Mouse (Mus musculus) skeletal muscle tissue, postnatal 0 days (tissue): Measurements from ENCODE around the gene Adam26b. TPM values are rescaled to one million over a fixed set of nuclear protein-coding genes. Genes with fewer than 3 reads are reported as not detected.

Experiments
- polyA plus RNA-seq: library from polyadenylated mRNA; unstranded; fragments of >200 nt; fragmentation: Nextera tagmentation; extraction: Ambion mirVana; gene quantifications from 2 replicates; pipeline ENCODE4 v1.2.1, GENCODE M21; 2015

Adam26b gene
- polyA plus RNA-seq = not detected in 2 replicates

GRCm38 (mm10) chr8:43528006-43528405 is at the start of gene Adam26b:
Gene Adam26b, minus strand, starts transcription at chr8:43528106.

GRCm38 (mm10) chr8:43576607-43577006 is 48.7 kb upstream of the Adam26b start, which contains the start of gene Adam26a:
Gene Adam26a, minus strand, starts transcription at chr8:43576707.

Other genes starting within 250 kb of the Adam26b start
- not detected in 2 replicates for gene Zfp42, start 221.1 kb downstream of the Adam26b start, polyA plus RNA-seq
- not detected in 2 replicates for gene Adam26a, start 48.6 kb upstream of the Adam26b start, polyA plus RNA-seq
- not detected in 2 replicates for gene Gm5346, start 99.2 kb upstream of the Adam26b start, polyA plus RNA-seq
- not detected in 2 replicates for gene Adam34, start 181.9 kb upstream of the Adam26b start, polyA plus RNA-seq